Mouse (Mus musculus) liver, embryonic 15.5 days (tissue): ENCODE measurements around the gene Islr. TPM values are rescaled to one million over a fixed set of nuclear protein-coding genes. Genes with fewer than 3 reads are reported as not detected.

ENCODE experiments used
- microRNA-seq: library from miRNA; unstranded; fragments of <30 nt; microRNA quantifications from one replicate; pipeline ENCODE4, GENCODE M21; 2016
- polyA plus RNA-seq: library from polyadenylated mRNA; unstranded; fragments of >200 nt; fragmentation: Nextera tagmentation; extraction: Ambion mirVana; gene quantifications from 2 replicates; pipeline ENCODE4 v1.2.1, GENCODE M21; 2015

Gene Islr
- polyA plus RNA-seq, 1 experiment from 2014 or later = 4.5 TPM

Small RNA genes within 50 kb of the gene (microRNA-seq; reads per million reads assigned to microRNA genes)
- gene Mir6385 = not detected

Other genes starting within 250 kb of the Islr start
- 1.3 and 1.5 TPM in 2 replicates for gene Cyp11a1, start 197.9 kb downstream of the Islr start, polyA plus RNA-seq
- 0.15 TPM in 1 of 2 replicates, not detected in the other for gene Stra6, start 140.5 kb downstream of the Islr start, polyA plus RNA-seq
- not detected in 2 replicates for gene Ccdc33, start 85.5 kb downstream of the Islr start, polyA plus RNA-seq
- gene Islr2, start within 50 bp of the Islr start, polyA plus RNA-seq = 0.05 and 0.08 TPM in 2 replicates
- 19.3 and 22.0 TPM in 2 replicates for gene Pml, start 45.5 kb upstream of the Islr start, polyA plus RNA-seq
- 4.1 and 5.0 TPM in 2 replicates for gene Stoml1, start 48.9 kb upstream of the Islr start, polyA plus RNA-seq
- gene Loxl1, start 108.9 kb upstream of the Islr start, polyA plus RNA-seq = 2.7 TPM in 2 replicates
- not detected in 2 replicates for gene Tbc1d21, start 166.1 kb upstream of the Islr start, polyA plus RNA-seq